Mouse (Mus musculus): ENCODE measurements around the gene Vti1a.

- TF ChIP-seq POLR2A (IDR thresholded peaks at IDR 0.05; ENCODE audit: insufficient read depth, low read depth, low read length) (no peak), CTCF (IDR thresholded peaks at IDR 0.05; ENCODE audit: insufficient read depth, low read depth, low read length) (no peak)
Measured at GRCm38 (mm10) chr19:55622821-55623220, 306.7 kb downstream of the Vti1a start.

Data from olfactory bulb, adult 2 months (tissue).